Mouse (Mus musculus) central nervous system, embryonic 14 days (tissue): ENCODE results near the gene Hexa. TPM values are rescaled to one million over a fixed set of nuclear protein-coding genes. Genes with fewer than 3 reads are reported as not detected.

Experiments
- polyA plus RNA-seq: library from polyadenylated mRNA; depleted of rRNA; stranded (reverse); fragments of >200 nt; gene quantifications from 2 replicates; pipeline ENCODE4 v1.2.3, GENCODE M21; 2012; rRNA removed

Gene Hexa
- polyA plus RNA-seq: 43.7 and 51.0 TPM in 2 replicates

DNA sequence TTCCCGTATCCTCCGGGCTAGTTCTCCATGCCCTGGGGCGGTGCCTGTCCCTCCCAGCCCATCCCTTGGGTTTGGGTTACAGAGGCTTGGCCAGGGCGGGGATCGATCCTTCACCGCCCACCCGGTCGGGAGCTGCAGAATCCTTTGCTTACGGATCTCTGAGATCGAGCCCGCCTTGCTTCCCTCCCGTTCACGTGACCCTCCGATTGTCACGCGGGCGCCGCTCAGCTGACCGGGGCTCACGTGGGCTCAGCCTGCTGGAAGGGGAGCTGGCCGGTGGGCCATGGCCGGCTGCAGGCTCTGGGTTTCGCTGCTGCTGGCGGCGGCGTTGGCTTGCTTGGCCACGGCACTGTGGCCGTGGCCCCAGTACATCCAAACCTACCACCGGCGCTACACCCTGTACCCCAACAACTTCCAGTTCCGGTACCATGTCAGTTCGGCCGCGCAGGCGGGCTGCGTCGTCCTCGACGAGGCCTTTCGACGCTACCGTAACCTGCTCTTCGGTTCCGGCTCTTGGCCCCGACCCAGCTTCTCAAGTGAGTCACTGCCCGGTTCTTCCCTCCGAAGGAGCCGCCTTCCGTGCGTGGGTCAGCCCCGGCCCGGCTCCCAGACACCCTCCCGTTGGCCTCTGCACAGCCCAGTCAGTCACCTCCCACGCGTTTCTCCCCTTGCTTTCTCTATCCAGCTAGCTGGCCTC is at the start of gene Hexa, which contains the start of gene Tmem202:
Gene Hexa, plus strand, starts transcription at position 100 of the 697 bp plus-strand sequence.
Gene Tmem202, minus strand, starts transcription at position 407 of the 697 bp plus-strand sequence.

DNA sequence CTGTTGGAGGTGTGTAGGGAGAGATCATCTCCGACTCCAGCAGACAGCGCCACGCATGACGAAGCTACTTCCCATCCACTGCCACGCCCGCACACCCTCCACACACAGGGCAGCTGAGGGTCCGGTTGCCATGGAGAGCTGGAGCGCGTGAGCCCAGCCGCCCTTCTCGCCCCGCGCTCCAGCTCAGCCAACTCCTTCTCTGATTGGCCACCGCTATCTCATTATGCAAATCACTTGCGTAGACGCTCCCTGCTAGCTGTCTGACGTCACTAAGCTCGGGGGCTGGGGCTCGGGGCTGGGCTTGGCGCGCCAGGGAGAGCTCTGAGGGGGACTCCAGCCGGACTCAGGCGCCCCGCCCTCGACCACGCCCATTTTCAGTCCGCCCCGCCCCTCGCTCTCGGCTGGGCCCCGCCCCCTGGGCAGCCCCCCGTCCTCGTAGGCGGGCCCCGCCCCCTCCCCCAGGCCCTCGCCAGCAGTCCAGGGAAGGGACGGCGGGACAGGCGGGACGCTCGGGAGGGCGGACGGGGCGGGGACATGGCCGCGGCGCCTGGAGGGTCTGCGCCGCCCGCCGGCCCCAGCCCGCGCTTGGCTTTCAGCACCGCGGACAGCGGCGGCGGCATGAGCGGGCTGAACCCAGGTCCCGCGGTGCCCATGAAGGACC is 38.6 kb downstream of the Hexa start, which contains the start of gene Celf6:
Gene Celf6, plus strand, starts transcription at position 74 of the 661 bp plus-strand sequence.

Other genes with a start within 250 kb of the Hexa start
- gene Adpgk, start 248.0 kb upstream of the Hexa start, polyA plus RNA-seq: 17.5 and 23.4 TPM in 2 replicates
- 22.3 and 24.4 TPM in 2 replicates for gene Bbs4, start 186.0 kb upstream of the Hexa start, polyA plus RNA-seq
- 58.2 and 63.4 TPM in 2 replicates for gene Arih1, start 52.9 kb upstream of the Hexa start, polyA plus RNA-seq
- gene Tmem202, start 307 bp downstream of the Hexa start, polyA plus RNA-seq: 0.30 and 0.44 TPM in 2 replicates
- 18.2 and 20.7 TPM in 2 replicates for gene Celf6, start 38.4 kb downstream of the Hexa start, polyA plus RNA-seq
- gene Parp6, start 77.7 kb downstream of the Hexa start, polyA plus RNA-seq: 205 and 235 TPM in 2 replicates
- 1,122 and 1,323 TPM in 2 replicates for gene Pkm, start 116.8 kb downstream of the Hexa start, polyA plus RNA-seq
- 6.5 and 8.2 TPM in 2 replicates for gene Gramd2, start 140.6 kb downstream of the Hexa start, polyA plus RNA-seq
- gene Senp8, start 211.2 kb downstream of the Hexa start, polyA plus RNA-seq: 5.5 and 6.3 TPM in 2 replicates
- gene Myo9a, start 211.4 kb downstream of the Hexa start, polyA plus RNA-seq: 19.1 and 20.6 TPM in 2 replicates